Mouse (Mus musculus) neural tube, embryonic 15.5 days (tissue): Measurements from ENCODE around the gene Tmem141. TPM values are rescaled to one million over a fixed set of nuclear protein-coding genes. Genes with fewer than 3 reads are reported as not detected.

Experiments used
- ATAC-seq: fragments of 200-750 bp; cut with Nextera tagmentation; 2 replicates; pipeline ENCODE4 v1.8.0; 2017; ENCODE audit warnings: mild to moderate bottlenecking, moderate TSS enrichment, moderate library complexity; ENCODE audit not compliant: low FRiP score
- H3K27ac ChIP-seq: fragments of 300-500 bp; sonication (generic); replicated peaks from 2 replicates; pipeline ENCODE4 v1.5.1; 2015; ENCODE audit warnings: mild to moderate bottlenecking, inconsistent platforms
- H3K27me3 ChIP-seq: fragments of 300-500 bp; sonication (generic); replicated peaks from 2 replicates; pipeline ENCODE4 v1.6.1; 2015; ENCODE audit warnings: inconsistent platforms
- H3K36me3 ChIP-seq: fragments of 300-500 bp; sonication (generic); 2 replicates; pipeline ENCODE4 v1.6.1; 2015; ENCODE audit warnings: inconsistent platforms
- H3K4me1 ChIP-seq: fragments of 300-500 bp; sonication (generic); 2 replicates; pipeline ENCODE4 v1.6.1; 2015; ENCODE audit warnings: inconsistent platforms
- H3K4me2 ChIP-seq: fragments of 300-500 bp; sonication (generic); 2 replicates; pipeline ENCODE4 v1.6.1; 2015; ENCODE audit warnings: inconsistent platforms, mild to moderate bottlenecking, moderate library complexity
- H3K4me3 ChIP-seq: fragments of 300-500 bp; sonication (generic); replicated peaks from 2 replicates; pipeline ENCODE4 v1.5.1; 2015; ENCODE audit warnings: mild to moderate bottlenecking, inconsistent platforms
- H3K9ac ChIP-seq: fragments of 300-500 bp; sonication (generic); replicated peaks from 2 replicates; pipeline ENCODE4 v1.6.1; 2015; ENCODE audit warnings: mild to moderate bottlenecking, inconsistent platforms
- H3K9me3 ChIP-seq: fragments of 300-500 bp; sonication (generic); replicated peaks from 2 replicates; pipeline ENCODE4 v1.6.1; 2016; ENCODE audit warnings: inconsistent platforms
- WGBS: fragments of 180-500 bp; shearing (Covaris S2); methylation state at CpG from one replicate; pipeline ENCODE4 v1.1.7; 2015; ENCODE audit warnings: mixed read lengths; 5-methylcytosine and 5-hydroxymethylcytosine counted together
- polyA plus RNA-seq: library from polyadenylated mRNA; unstranded; fragments of >200 nt; fragmentation: Nextera tagmentation; extraction: Ambion mirVana; gene quantifications from 2 replicates; pipeline ENCODE4 v1.2.1, GENCODE M21; 2015

The Tmem141 gene
- polyA plus RNA-seq, 1 experiment from 2014 or later = 56.6 TPM

DNA sequence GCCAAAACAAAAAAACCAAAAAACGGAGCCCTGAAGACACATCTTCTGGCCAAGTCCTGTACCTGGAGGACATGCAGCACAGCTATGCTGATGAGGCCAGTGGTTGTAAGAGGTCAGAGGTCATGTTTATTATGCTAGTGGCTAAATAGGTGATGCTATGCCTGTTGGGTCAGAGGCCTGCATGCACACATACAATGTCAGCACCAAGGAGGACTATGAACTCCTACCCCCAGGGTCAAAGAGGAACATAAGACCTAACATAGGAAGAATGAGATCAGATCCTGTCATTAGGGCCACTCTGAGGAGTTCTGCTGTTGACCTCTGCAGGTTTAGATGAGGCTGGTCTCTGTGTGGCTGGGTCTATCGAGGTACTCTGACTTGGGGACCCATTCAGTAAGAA, 21.8 kb downstream of the Tmem141 start:
- Histone ChIP-seq H3K4me1 (no peaks in the 10 kb centered on the region), H3K9me3 (no peaks in the 10 kb centered on the region), H3K27ac (no peak overlapping the region), H3K4me3 (no peak overlapping the region), H3K4me2 (no peak overlapping the region), H3K9ac (no peak overlapping the region), H3K36me3 (peaks cover 76% of the 10 kb centered on the region), H3K27me3 (no peaks in the 10 kb centered on the region)
- 90% methylated on average over 2 of the region's 2 CpGs for WGBS
- no peak for ATAC-seq

DNA sequence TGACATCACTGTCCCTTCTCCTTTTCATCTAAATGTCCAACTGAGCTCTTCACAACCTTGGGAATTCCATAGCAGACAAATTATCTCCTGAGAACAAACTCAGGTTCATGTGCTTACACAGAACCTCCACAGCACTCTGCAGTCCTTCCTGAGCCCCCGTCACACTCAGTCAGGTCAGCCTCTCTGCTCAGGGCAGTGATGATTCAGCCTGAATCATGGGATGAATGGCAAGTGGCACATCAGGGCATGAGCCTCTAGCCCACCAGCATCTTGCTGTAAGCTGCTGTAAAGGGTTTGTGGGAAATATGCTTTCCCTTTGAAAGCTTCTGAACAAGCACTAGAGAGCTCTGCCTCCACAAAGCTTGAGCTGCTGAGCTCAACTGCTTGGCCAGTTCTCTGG, 23.1 kb downstream of the Tmem141 start:
- WGBS = 98% methylated on average over 1 of the region's 1 CpGs

DNA sequence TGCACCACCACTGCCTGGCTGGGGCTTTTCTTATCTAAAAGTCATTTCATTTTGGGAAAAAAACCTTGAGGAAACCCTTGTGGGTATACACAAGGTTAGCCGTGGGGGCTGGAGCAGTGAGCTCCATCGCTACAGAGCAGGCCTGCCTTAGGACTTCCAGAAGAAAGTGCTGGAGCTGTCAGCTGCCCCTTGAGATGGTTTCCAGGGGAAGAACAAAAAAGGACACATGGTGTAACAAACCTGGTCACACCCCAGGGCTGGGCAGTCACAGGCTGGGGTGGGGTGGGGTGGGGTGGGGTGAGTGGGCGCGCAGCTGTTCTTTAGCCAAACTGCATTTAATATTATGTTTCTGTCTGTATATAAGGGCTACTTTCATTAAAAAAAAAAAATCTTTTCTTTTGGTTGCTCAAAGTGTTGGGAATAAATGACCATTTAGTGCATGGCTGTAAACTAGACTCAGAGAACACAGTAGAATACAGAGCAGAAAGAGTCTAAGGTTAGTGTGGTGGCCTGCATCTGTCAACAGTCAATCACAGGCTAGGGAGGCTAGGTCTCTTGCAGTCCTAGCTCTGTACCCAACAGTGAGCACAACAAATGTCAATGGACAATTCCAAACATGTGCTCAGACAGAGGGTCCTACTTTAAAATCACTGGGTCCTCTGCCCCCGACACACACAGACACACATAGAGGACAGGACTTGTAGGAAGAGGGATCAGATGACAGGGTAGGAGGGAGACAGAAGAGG, 24.9 kb downstream of the Tmem141 start:
- Histone ChIP-seq H3K27ac (no peak overlapping the region), H3K4me1 (no peaks in the 10 kb centered on the region), H3K9ac (no peak overlapping the region), H3K36me3 (peaks cover 93% of the 10 kb centered on the region), H3K27me3 (no peaks in the 10 kb centered on the region), H3K9me3 (no peaks in the 10 kb centered on the region), H3K4me2 (no peak overlapping the region), H3K4me3 (no peak overlapping the region)
- whole genome bisulfite sequencing = 96% methylated on average over 5 of the region's 5 CpGs
- no peak for ATAC-seq

More for the DNA sequence above, 23.1 kb downstream of the Tmem141 start:
- Histone ChIP-seq H3K9ac (no peak overlapping the region), H3K36me3 (peaks cover 84% of the 10 kb centered on the region), H3K27me3 (no peaks in the 10 kb centered on the region), H3K9me3 (no peaks in the 10 kb centered on the region), H3K4me1 (no peaks in the 10 kb centered on the region), H3K27ac (no peak overlapping the region), H3K4me3 (no peak overlapping the region), H3K4me2 (no peak overlapping the region)
- no peak for ATAC-seq

DNA sequence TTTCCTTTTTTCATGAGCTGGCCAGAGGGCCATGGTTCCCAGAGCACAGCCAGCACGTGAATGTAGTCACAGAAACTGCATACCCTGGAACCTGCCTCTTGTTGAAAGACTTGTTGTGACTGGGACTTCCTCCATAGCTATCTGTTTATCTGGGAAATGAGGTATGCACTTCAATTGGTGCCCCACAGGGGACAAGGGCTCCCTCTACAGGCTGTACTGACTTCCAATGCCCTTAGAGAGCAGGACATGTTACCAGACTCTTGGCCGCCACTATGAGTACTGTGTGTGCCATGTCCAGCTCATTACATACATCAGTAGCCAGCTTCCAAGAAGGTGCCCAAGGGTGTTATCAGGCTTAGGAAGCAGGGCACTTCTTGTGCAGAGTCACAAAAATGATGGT, 29.9 kb downstream of the Tmem141 start:
- Histone ChIP-seq H3K4me3 (no peak overlapping the region), H3K9me3 (no peaks in the 10 kb centered on the region), H3K27me3 (no peaks in the 10 kb centered on the region), H3K36me3 (peaks cover 89% of the 10 kb centered on the region), H3K9ac (no peak overlapping the region), H3K27ac (no peak overlapping the region), H3K4me2 (no peak overlapping the region), H3K4me1 (no peaks in the 10 kb centered on the region)
- WGBS = 86% methylated on average over 2 of the region's 2 CpGs
- no peak for ATAC-seq

DNA sequence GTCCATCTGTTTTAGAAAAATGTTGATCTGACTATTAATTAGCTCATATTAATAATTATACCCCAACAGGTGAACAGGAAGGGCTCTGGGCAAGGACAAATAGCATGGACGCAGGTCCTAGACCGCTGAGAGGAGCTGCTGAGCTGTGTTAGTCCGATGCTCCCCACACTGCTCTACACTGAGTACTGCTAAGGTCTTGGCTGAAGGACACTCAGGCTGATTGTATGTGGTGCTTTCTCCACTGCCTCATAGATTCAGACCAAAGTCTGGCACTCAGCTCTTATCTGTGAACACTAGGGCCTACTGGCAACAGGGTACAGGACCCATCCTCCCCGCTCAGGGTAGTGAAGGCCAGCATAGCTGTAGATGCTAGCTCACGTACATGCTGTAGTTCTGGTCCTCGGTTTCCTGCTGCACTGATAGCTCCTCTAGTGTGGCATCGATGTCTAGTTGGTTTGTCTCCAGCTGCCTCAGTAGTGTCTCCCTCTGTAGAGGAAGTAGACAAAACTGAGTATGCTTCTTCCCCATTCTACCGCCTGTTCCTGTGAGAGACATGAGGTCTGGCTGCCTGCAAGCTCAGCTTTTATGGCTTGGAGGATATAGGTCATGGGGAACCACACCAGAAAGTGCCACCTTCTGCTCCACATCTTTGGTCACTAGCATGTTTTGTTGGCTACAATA, 33.4 kb downstream of the Tmem141 start:
- Histone ChIP-seq H3K4me2 (no peak overlapping the region), H3K27me3 (no peaks in the 10 kb centered on the region), H3K9me3 (no peaks in the 10 kb centered on the region), H3K36me3 (peaks cover 85% of the 10 kb centered on the region), H3K27ac (no peak overlapping the region), H3K4me3 (no peak overlapping the region), H3K4me1 (peaks cover 7% of the 10 kb centered on the region), H3K9ac (no peak overlapping the region)
- ATAC-seq = no peak
- 95% methylated on average over 8 of the region's 8 CpGs for WGBS

DNA sequence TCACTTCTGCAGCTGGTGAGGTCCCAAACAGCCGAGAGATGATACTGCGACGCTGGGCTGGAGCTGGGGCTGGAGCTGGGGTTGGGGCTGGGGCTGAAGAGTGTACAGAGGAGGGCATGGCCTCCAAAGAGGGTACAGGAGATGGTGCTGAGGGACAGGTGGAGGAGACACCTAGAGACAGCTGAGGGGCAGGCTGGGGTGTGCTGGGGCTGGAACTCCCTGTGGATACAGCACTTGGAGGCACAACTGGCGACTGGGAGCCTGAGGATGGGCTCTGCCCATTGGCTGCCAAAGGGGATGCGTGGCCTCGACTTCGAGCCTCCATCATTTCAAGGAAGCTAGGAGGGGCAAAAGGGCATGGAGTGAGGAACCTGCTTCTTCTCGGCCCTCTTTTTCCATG, 34.5 kb downstream of the Tmem141 start:
- H3K9me3 ChIP-seq = no peaks in the 10 kb centered on the region
- H3K9ac ChIP-seq = no peak overlapping the region
- no peak overlapping the region for H3K27ac ChIP-seq
- no peak overlapping the region for H3K4me2 ChIP-seq
- ATAC-seq = no peak
- WGBS = 94% methylated on average over 8 of the region's 8 CpGs
- no peak overlapping the region for H3K4me3 ChIP-seq
- H3K4me1 ChIP-seq = peaks cover 17% of the 10 kb centered on the region
- H3K27me3 ChIP-seq = no peaks in the 10 kb centered on the region
- H3K36me3 ChIP-seq = peaks cover 77% of the 10 kb centered on the region

DNA sequence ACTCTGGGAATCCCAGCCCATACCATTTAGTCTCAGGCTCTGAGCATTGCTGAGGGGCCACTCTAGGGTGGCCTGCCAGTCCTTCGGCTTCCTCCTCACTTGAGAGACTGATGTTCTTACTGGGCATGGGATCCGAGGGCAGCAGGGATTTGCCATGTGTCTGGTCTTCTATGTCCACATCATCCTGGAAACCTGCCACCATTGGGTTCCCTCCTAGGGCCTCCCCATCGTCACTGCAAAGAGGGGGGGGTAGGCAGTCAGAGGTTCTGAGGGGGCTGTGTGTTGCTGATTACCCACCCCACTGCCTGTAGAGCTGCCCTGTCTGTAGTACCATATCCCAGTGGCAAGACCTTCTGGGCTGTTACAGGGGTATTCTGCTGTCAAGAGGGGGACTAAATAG, 36.2 kb downstream of the Tmem141 start:
- Histone ChIP-seq H3K27me3 (peaks cover 2% of the 10 kb centered on the region), H3K4me3 (no peak overlapping the region), H3K27ac (no peak overlapping the region), H3K4me2 (no peak overlapping the region), H3K4me1 (peaks cover 33% of the 10 kb centered on the region), H3K36me3 (peaks cover 60% of the 10 kb centered on the region), H3K9me3 (no peaks in the 10 kb centered on the region), H3K9ac (no peak overlapping the region)
- ATAC-seq = no peak
- 83% methylated on average over 3 of the region's 3 CpGs for WGBS

DNA sequence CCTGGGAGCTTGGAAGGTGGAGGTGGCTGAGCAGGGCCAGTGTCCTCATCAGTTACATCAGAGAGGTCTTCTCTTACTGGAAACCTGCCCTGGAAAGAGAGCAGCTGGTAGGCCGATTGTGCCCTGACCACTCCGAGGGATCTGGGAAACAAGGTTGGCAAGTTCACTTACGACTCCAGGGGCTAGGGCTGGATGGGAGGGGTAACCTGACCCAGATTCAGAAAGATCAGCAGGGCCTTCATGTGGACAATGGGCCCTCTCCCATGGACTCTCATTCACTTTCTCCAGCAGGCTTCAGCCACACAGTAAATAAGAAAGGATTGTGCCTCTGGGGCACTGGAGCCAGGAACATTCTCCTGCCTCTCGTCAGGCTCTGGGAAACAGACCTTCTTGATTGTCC, 36.9 kb downstream of the Tmem141 start:
- no peak overlapping the region for H3K9ac ChIP-seq
- H3K4me3 ChIP-seq = no peak overlapping the region
- H3K36me3 ChIP-seq = peaks cover 53% of the 10 kb centered on the region
- H3K4me1 ChIP-seq = peaks cover 40% of the 10 kb centered on the region
- peaks cover 10% of the 10 kb centered on the region for H3K27me3 ChIP-seq
- H3K27ac ChIP-seq = no peak overlapping the region
- no peak overlapping the region for H3K4me2 ChIP-seq
- no peaks in the 10 kb centered on the region for H3K9me3 ChIP-seq
- 82% methylated on average over 4 of the region's 4 CpGs for WGBS
- ATAC-seq = no peak

DNA sequence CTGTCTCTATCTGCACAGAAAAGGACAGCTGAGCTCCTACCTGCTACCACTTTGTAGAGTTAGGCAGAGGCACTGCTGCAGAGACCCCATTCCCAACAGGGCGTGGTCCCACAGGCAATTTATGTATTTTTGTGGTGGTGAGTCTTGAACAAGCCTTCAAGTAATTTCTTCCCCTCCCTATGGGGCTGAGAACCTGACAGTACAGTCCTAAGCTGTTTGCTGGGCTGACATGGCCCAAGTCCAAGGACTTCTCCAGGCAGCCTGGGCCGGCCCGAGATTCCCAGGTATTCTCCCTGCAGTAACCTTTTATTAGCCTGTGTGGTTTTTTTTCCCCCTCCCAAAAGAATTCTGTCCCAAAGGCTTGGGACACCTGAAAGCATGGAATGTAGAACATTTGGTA, 37.7 kb downstream of the Tmem141 start:
- 89% methylated on average over 3 of the region's 3 CpGs for WGBS
- no peaks in the 10 kb centered on the region for H3K9me3 ChIP-seq
- no peak overlapping the region for H3K4me2 ChIP-seq
- ATAC-seq = no peak
- H3K36me3 ChIP-seq = peaks cover 47% of the 10 kb centered on the region
- peaks cover 47% of the 10 kb centered on the region for H3K4me1 ChIP-seq
- no peak overlapping the region for H3K9ac ChIP-seq
- H3K27me3 ChIP-seq = peaks cover 17% of the 10 kb centered on the region
- no peak overlapping the region for H3K4me3 ChIP-seq
- no peak overlapping the region for H3K27ac ChIP-seq

DNA sequence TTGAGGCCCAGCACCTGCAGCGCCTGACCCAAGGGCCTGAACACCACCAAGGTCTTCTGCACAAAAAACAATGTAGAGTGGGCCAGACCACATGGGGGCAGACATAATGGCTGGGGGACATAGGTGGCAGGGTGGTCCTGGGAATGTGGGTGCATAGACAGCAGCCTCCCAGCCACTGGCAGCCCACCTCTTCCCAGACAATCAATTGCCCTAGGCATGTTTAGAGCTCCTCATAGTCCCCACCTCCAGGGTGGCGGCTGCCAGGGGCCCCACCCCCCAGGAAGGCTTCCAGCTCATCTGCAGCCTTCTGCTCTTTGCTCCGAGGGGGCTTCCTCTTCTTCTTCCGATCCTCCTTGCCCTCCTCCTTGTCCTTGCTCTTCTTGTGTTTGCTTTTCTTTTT, 38.2 kb downstream of the Tmem141 start:
- Histone ChIP-seq H3K4me3 (no peak overlapping the region), H3K9me3 (no peaks in the 10 kb centered on the region), H3K27me3 (peaks cover 22% of the 10 kb centered on the region), H3K27ac (peak overlapping the region; percentile 71; the same call in 1 of the 2 replicates), H3K9ac (no peak overlapping the region), H3K4me2 (no peak overlapping the region), H3K4me1 (peaks cover 53% of the 10 kb centered on the region), H3K36me3 (peaks cover 46% of the 10 kb centered on the region)
- no peak for ATAC-seq
- WGBS = 73% methylated on average over 4 of the region's 4 CpGs

DNA sequence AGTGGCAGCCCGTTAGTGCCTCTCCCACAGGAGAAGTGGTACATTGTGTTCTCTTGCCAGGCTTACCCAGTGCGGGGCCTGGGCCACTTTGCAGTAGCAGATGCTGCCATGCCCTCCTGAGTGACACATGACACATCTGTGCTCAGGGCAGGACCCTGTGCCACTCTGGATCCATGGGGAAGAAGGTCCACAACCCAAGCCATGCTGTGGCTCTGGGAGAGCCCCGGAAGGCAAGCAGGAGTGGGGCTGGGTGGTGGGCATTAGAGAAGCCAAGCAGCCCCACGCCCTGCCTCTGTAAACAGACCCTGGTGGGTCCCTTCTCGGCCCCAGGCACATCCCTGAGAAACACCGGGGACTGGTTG, 38.7 kb downstream of the Tmem141 start:
- H3K9ac ChIP-seq = no peak overlapping the region
- peaks cover 27% of the 10 kb centered on the region for H3K27me3 ChIP-seq
- no peaks in the 10 kb centered on the region for H3K9me3 ChIP-seq
- H3K27ac ChIP-seq = peak overlapping the region; percentile 71; the same call in 1 of the 2 replicates
- no peak overlapping the region for H3K4me3 ChIP-seq
- WGBS = 56% methylated on average over 6 of the region's 6 CpGs
- H3K4me1 ChIP-seq = peaks cover 58% of the 10 kb centered on the region
- peaks cover 43% of the 10 kb centered on the region for H3K36me3 ChIP-seq
- no peak for ATAC-seq
- no peak overlapping the region for H3K4me2 ChIP-seq

DNA sequence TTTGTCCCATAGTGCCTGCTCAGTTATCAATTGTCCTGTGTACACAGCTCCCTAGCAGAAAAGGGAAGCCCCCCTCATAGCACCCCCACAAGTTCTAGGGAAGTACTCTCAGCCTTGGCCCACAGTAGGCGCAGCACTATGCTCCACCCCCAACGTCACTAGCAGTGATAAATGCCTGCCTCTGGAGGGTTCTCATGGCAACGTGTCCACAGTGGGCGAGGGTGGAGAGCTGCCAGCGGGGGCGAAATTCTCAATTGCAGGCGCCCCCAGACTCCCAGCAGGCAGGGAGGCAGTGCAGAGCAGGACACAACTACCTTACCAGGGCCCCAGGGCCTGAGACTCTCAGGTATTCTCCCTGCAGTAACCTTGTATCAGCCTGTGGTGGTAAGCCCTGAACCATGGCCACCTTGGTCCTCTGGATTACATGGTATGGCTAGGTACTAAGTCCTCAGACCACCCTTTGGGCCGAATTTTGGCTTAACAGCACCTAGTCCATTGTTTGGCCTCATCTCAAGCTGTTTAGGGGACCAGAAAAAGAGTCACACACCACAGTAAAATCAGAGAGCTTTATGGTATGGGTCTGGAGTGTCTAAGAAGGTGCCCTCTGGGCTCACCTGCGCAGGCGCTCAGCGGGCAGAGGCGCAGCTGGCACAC, 39.2 kb downstream of the Tmem141 start:
- H3K9me3 ChIP-seq = no peaks in the 10 kb centered on the region
- ATAC-seq = peak; percentile 29; the same call in 1 of the 2 replicates
- peaks cover 63% of the 10 kb centered on the region for H3K4me1 ChIP-seq
- peaks cover 38% of the 10 kb centered on the region for H3K36me3 ChIP-seq
- peak overlapping the region; percentile 84; the same call in 1 of the 2 replicates for H3K4me2 ChIP-seq
- H3K27ac ChIP-seq = peak overlapping the region; percentile 71
- WGBS = 33% methylated on average over 12 of the region's 12 CpGs
- H3K27me3 ChIP-seq = peaks cover 32% of the 10 kb centered on the region
- H3K9ac ChIP-seq = no peak overlapping the region
- no peak overlapping the region for H3K4me3 ChIP-seq
